Mouse (Mus musculus): Measurements from ENCODE around the gene Pxylp1.

GRCm38 (mm10) chr9:96875704-96876103, 16.8 kb downstream of the Pxylp1 start:
- TF ChIP-seq CTCF (IDR thresholded peaks at IDR 0.05; ENCODE audit: extremely low read depth, insufficient read depth, low read length) = no peak
- no peak for TF ChIP-seq POLR2A (IDR thresholded peaks at IDR 0.05; ENCODE audit: extremely low read depth, insufficient read depth, low read length)
